Mouse (Mus musculus) left cerebral cortex, postnatal 25 days (tissue): ENCODE measurements around the gene 4931429L15Rik. TPM values are rescaled to one million over a fixed set of nuclear protein-coding genes. Genes with fewer than 3 reads are reported as not detected.

Experiments used
- DNase-seq, 2 experiments: peaks; one replicate each; pipeline ENCODE4 v3.0.0; 2022; ENCODE audit warnings: low spot score in 2 of 2, mixed read lengths in 1 of 2
- intact Hi-C: fragments of 180-260 bp; cut with DNase I; formaldehyde crosslinking; loops from one replicate; pipeline ENCODE4 v1.15.1; 2025
- total RNA-seq, 2 experiments: library from RNA; stranded (reverse); gene quantifications; 2 replicates each; pipeline ENCODE4 v1.2.3; 2021

Gene 4931429L15Rik
- total RNA-seq, 2 experiments from 2014 or later = not detected

- intact Hi-C loops = no loop called here
- DNase-seq = no peak
Measured at GRCm38 (mm10) chr9:46329250-46329648, 9.5 kb upstream of the 4931429L15Rik start.

- intact Hi-C loops = no loop called here
- DNase-seq = peak; percentile 68
Measured at GRCm38 (mm10) chr9:46328572-46329249, 8.9 kb upstream of the 4931429L15Rik start.

GRCm38 (mm10) chr9:46327706-46328571 lies 8.2 kb upstream of the 4931429L15Rik start:
- DNase-seq = no peak
- intact Hi-C loops = no loop called here

GRCm38 (mm10) chr9:46326694-46327405 lies 7.1 kb upstream of the 4931429L15Rik start:
- no peak for DNase-seq
- intact Hi-C loops = no loop called here

- DNase-seq = no peak
- intact Hi-C loops = no loop called here
Measured at GRCm38 (mm10) chr9:46320461-46320860, 675 bp upstream of the 4931429L15Rik start.

- DNase-seq = no peak
- intact Hi-C loops = no loop called here
Measured at GRCm38 (mm10) chr9:46317957-46318356, 1.8 kb downstream of the 4931429L15Rik start.

- DNase-seq = no peak
- intact Hi-C loops = no loop called here
Measured at GRCm38 (mm10) chr9:46316909-46317308, 2.9 kb downstream of the 4931429L15Rik start.

- intact Hi-C loops = no loop called here
- DNase-seq = no peak
Measured at GRCm38 (mm10) chr9:46316388-46316787, 3.4 kb downstream of the 4931429L15Rik start.

- DNase-seq = peak; percentile 58 to 67
- intact Hi-C loops = no loop called here
Measured at GRCm38 (mm10) chr9:46315807-46316365, 3.9 kb downstream of the 4931429L15Rik start.

- intact Hi-C loops = no loop called here
- DNase-seq = no peak
Measured at GRCm38 (mm10) chr9:46314921-46315320, 4.9 kb downstream of the 4931429L15Rik start.

- intact Hi-C loops = no loop called here
- peak; percentile 59 to 69 for DNase-seq
Measured at GRCm38 (mm10) chr9:46314507-46314906, 5.3 kb downstream of the 4931429L15Rik start.

GRCm38 (mm10) chr9:46309121-46309520 lies 10.7 kb downstream of the 4931429L15Rik start:
- intact Hi-C loops = no loop called here
- no peak for DNase-seq

- DNase-seq = peak; percentile 49 to 60
- intact Hi-C loops = no loop called here
Measured at GRCm38 (mm10) chr9:46302142-46302541, 17.6 kb downstream of the 4931429L15Rik start.

- no peak for DNase-seq
- intact Hi-C loops = no loop called here
Measured at GRCm38 (mm10) chr9:46298381-46298780, 21.4 kb downstream of the 4931429L15Rik start.

GRCm38 (mm10) chr9:46282631-46283436 lies 37.0 kb downstream of the 4931429L15Rik start, which contains the start of gene Bud13:
TSS of gene Bud13 (plus strand) at chr9:46283008.
- peak; percentile 86 to 92 for DNase-seq
- intact Hi-C loops = no loop called here

GRCm38 (mm10) chr9:46274494-46274893 lies 45.3 kb downstream of the 4931429L15Rik start:
- no peak for DNase-seq
- intact Hi-C loops = no loop called here

- DNase-seq = peak; percentile 88 to 95
- intact Hi-C loops = no loop called here
Measured at GRCm38 (mm10) chr9:46272677-46273454, 46.9 kb downstream of the 4931429L15Rik start, which contains the start of gene Zpr1. TSS of gene Zpr1 (plus strand) at chr9:46273064.

GRCm38 (mm10) chr9:46272070-46272469 lies 47.7 kb downstream of the 4931429L15Rik start:
- intact Hi-C loops = no loop called here
- no peak for DNase-seq
